Mouse (Mus musculus) lung, postnatal 0 days (tissue): ENCODE data around the gene Dntt. TPM values are rescaled to one million over a fixed set of nuclear protein-coding genes. Genes with fewer than 3 reads are reported as not detected.

Source experiments
- ATAC-seq: fragments of 200-750 bp; cut with Nextera tagmentation; 2 replicates; pipeline ENCODE4 v1.8.0; 2017; ENCODE audit warnings: moderate library complexity
- DNase-seq: peaks from one replicate; pipeline ENCODE4 v3.0.0-alpha.2; 2016; ENCODE audit warnings: low spot score
- H3K27ac ChIP-seq: fragments of 300-500 bp; sonication (generic); 2 replicates; pipeline ENCODE4 v1.5.1; 2014; ENCODE audit warnings: antibody characterized with exemption, mild to moderate bottlenecking, low read length, mixed read lengths
- H3K27me3 ChIP-seq: fragments of 300-500 bp; sonication (generic); replicated peaks from 2 replicates; pipeline ENCODE4 v1.6.1; 2014; ENCODE audit warnings: low read length, mixed read lengths; ENCODE audit not compliant: insufficient read depth
- H3K36me3 ChIP-seq: fragments of 300-500 bp; sonication (generic); 2 replicates; pipeline ENCODE4 v1.6.1; 2014; ENCODE audit warnings: low read length, mixed read lengths; ENCODE audit not compliant: insufficient read depth
- H3K4me1 ChIP-seq: fragments of 300-500 bp; sonication (generic); 2 replicates; pipeline ENCODE4 v1.6.1; 2014; ENCODE audit warnings: antibody characterized with exemption, low read depth, low read length, mixed read lengths; ENCODE audit not compliant: insufficient read depth
- H3K4me2 ChIP-seq: fragments of 300-500 bp; sonication (generic); replicated peaks from 2 replicates; pipeline ENCODE4 v1.6.1; 2014; ENCODE audit warnings: low read depth, mild to moderate bottlenecking, low read length, moderate library complexity, mixed read lengths
- H3K4me3 ChIP-seq: fragments of 300-500 bp; sonication (generic); 2 replicates; pipeline ENCODE4 v1.5.1; 2014; ENCODE audit warnings: low read depth, low read length
- H3K9ac ChIP-seq: fragments of 300-500 bp; sonication (generic); replicated peaks from 2 replicates; pipeline ENCODE4 v1.6.1; 2014; ENCODE audit warnings: low read depth, mild to moderate bottlenecking
- H3K9me3 ChIP-seq: fragments of 300-500 bp; sonication (generic); 2 replicates; pipeline ENCODE4 v1.6.1; 2016; ENCODE audit warnings: low read length, mixed read lengths
- CTCF ChIP-seq: IDR thresholded peaks from 2 replicates; pipeline ENCODE4 v1.5.1; 2016; ENCODE audit warnings: antibody characterized with exemption, mild to moderate bottlenecking
- EP300 ChIP-seq: IDR thresholded peaks from 2 replicates; pipeline ENCODE4 v1.6.1; 2016; ENCODE audit warnings: antibody characterized with exemption, mild to moderate bottlenecking, control low read depth
- WGBS: fragments of 180-500 bp; shearing (Covaris S2); extraction: QIAGEN DNeasy Blood & Tissue Kit; methylation state at CpG from one replicate; pipeline ENCODE4 v1.1.7; 2014; 5-methylcytosine and 5-hydroxymethylcytosine counted together
- polyA plus RNA-seq: library from polyadenylated mRNA; unstranded; fragments of >200 nt; fragmentation: Nextera tagmentation; extraction: Ambion mirVana; gene quantifications from 2 replicates; pipeline ENCODE4 v1.2.1, GENCODE M21; 2015

The Dntt gene
- polyA plus RNA-seq, 1 experiment from 2014 or later: not detected

DNA sequence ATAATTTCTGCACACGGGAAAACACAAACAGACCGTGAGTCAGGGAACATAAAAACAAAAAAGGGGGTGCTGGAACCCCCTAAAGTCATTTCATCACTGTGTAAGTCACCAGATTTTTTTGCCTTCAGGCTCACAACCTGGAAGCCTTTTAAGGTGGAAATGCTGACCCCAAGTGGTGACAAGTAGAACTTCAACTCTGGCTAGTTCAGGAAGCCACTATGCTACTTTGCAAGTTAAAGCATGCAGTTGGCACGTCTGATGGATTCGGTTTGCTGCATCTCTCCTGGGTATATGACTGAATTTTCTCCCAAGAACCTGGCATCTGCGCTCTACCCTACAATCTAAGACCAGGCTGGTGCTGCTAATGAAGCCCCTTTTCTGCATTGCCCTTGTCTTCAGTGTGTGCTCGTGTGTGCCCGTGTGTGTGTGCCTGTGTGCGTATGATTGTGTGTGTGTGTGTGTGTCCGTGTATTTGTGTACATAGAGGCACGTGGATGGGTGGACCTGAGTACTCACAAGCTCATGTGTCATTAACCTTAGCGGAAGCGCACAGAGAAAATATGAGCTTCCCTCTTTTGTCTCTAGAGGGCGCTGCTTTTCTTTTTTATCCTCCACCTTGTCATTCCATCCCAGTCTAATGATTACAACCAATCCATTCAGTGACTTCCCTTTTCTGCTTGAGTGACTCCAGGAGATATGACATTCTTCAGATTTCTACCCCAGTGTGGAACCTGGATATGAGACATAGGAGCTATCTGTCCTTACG lies 12.9 kb upstream of the Dntt start:
- Histone ChIP-seq H3K27ac (no peak overlapping the region), H3K4me1 (no peaks in the 10 kb centered on the region), H3K9ac (no peak overlapping the region), H3K36me3 (no peaks in the 10 kb centered on the region), H3K4me3 (no peak overlapping the region), H3K9me3 (no peaks in the 10 kb centered on the region), H3K4me2 (no peak overlapping the region; the same call in 1 of the 2 replicates), H3K27me3 (no peaks in the 10 kb centered on the region)
- WGBS: 16% methylated on average over 14 of the region's 14 CpGs
- DNase-seq (peak; percentile 79), ATAC-seq (peak; percentile 41)
- TF ChIP-seq EP300 (no peak), CTCF (peak; percentile 78)

DNA sequence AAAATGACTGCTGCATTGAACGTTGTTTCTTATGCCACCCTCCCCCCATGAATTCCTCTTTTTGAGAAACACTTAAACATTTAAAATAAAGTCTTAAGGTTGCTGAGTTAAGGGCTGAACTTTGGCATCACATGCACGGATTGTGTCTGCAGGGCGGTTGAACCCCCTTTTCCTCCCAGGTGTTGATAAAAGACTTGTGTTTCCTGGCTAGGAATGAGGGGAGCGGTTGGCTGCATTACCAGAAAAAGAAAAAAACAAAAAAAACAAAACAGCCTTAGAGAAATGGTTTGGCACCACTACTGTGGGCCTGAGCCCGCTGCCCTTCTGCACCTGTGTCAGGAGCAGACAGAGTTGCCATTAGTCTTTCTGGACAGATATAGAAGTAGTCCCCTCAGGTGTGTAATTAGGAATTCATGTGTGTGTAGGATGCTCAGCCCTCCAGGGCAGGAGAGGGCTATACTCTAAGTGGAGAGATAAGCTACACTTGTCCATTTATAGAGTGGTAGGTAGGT lies 9.9 kb upstream of the Dntt start:
- WGBS: 60% methylated on average over 5 of the region's 5 CpGs
- ATAC-seq: no peak
- H3K4me3 ChIP-seq: no peak overlapping the region
- no peak for DNase-seq
- no peak overlapping the region for H3K4me2 ChIP-seq
- TF ChIP-seq EP300 (no peak), CTCF (no peak)
- no peak overlapping the region for H3K27ac ChIP-seq
- no peaks in the 10 kb centered on the region for H3K27me3 ChIP-seq
- no peaks in the 10 kb centered on the region for H3K36me3 ChIP-seq
- H3K9me3 ChIP-seq: no peaks in the 10 kb centered on the region
- H3K4me1 ChIP-seq: no peaks in the 10 kb centered on the region
- H3K9ac ChIP-seq: no peak overlapping the region

DNA sequence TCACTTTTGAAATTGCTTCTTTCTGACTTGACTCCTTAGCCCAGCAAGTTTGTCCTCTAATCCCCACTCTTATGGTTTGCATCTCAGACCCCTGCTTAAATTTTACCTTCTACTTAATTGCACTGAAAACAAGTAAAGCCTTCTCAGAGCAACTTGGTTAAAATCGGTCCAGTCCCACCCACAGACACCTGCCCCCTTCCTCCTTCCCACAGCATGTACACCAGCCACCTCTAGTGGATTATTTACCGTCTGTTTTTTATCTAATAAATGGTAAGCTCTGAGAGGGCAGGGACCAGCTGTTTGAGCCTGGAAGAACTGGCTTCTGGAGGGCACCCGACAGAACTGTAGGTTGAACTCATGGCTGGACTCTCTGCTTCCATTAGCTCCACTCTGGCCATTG lies 8.5 kb upstream of the Dntt start:
- Histone ChIP-seq H3K27me3 (no peaks in the 10 kb centered on the region), H3K9me3 (no peaks in the 10 kb centered on the region), H3K36me3 (no peaks in the 10 kb centered on the region), H3K9ac (no peak overlapping the region), H3K4me3 (no peak overlapping the region), H3K27ac (no peak overlapping the region), H3K4me1 (no peaks in the 10 kb centered on the region), H3K4me2 (no peak overlapping the region)
- TF ChIP-seq CTCF (no peak), EP300 (no peak)
- no peak for ATAC-seq
- 55% methylated on average over 3 of the region's 3 CpGs for WGBS
- DNase-seq: no peak

DNA sequence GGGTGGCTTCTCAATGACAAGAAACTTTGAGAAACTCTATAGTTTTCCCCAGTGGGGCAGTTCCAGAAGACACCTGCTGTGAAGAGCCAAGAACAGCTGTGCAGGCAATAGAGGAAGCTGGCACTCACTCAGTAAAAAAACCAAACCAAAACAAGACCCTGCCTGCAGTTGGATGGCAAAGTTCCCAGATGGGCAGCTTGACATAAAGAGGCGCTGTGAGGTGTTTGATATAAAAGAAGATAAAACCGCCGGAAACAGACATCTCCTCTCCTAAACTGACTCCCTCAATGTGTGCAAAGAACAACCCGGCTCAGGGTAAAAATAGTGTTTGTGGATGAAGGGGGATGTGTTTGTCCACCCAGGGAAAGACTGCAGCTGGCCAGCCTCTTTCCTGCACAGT lies 6.8 kb upstream of the Dntt start:
- ATAC-seq (no peak), DNase-seq (no peak)
- Histone ChIP-seq H3K27ac (no peak overlapping the region), H3K27me3 (no peaks in the 10 kb centered on the region), H3K9me3 (no peaks in the 10 kb centered on the region), H3K4me1 (no peaks in the 10 kb centered on the region), H3K9ac (no peak overlapping the region), H3K36me3 (no peaks in the 10 kb centered on the region), H3K4me3 (no peak overlapping the region), H3K4me2 (no peak overlapping the region)
- TF ChIP-seq CTCF (no peak), EP300 (no peak)
- WGBS: 50% methylated on average over 4 of the region's 4 CpGs

DNA sequence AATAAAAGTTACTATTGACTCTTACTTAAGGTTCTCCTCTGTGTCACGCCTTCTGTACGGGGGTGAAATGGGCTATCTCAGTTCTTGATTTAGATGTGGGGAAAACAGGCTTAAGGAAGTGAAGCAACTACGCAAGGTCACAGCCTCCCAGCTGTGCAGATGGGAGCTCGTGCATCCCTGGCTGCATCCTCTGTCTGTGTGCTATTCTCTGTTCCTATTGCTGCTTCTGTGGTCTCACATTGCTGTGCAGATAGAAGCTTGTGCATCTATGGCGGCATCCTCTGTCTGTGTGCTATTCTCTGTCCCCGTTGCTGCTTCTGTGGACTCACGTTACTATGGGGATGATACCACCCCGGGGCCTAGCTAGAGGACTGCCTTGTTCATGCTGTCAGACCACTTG lies 2.5 kb upstream of the Dntt start:
- TF ChIP-seq CTCF (no peak), EP300 (no peak)
- DNase-seq (no peak), ATAC-seq (no peak)
- no peak overlapping the region for H3K4me2 ChIP-seq
- H3K9ac ChIP-seq: no peak overlapping the region
- no peaks in the 10 kb centered on the region for H3K9me3 ChIP-seq
- H3K36me3 ChIP-seq: no peaks in the 10 kb centered on the region
- no peak overlapping the region for H3K27ac ChIP-seq
- no peaks in the 10 kb centered on the region for H3K27me3 ChIP-seq
- H3K4me3 ChIP-seq: no peak overlapping the region
- no peaks in the 10 kb centered on the region for H3K4me1 ChIP-seq
- WGBS: 80% methylated on average over 8 of the region's 8 CpGs

DNA sequence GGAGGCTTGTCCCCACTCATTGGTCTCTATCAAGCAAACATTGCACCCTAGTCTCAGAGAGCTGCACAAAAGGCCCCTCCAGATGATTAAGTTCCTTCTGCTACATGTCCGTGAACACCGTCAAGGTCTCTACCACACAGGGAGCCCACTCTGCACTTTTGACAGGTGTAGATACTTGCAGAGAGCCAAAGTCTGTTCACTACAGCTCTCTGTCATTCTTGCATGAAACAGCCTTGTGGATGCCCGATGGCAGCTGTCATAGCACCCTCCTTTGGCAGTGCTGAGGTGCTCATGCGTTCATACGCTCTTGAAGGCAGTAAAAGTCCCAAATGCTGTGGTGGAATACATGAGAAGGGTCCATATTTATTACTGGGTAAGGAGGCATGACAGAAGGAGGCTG lies 2.1 kb upstream of the Dntt start:
- Histone ChIP-seq H3K9ac (no peak overlapping the region), H3K36me3 (no peaks in the 10 kb centered on the region), H3K4me1 (no peaks in the 10 kb centered on the region), H3K4me2 (no peak overlapping the region), H3K4me3 (no peak overlapping the region), H3K27ac (no peak overlapping the region), H3K9me3 (no peaks in the 10 kb centered on the region), H3K27me3 (no peaks in the 10 kb centered on the region)
- ATAC-seq (no peak), DNase-seq (no peak)
- TF ChIP-seq EP300 (no peak), CTCF (no peak)
- WGBS: 84% methylated on average over 5 of the region's 5 CpGs
